Mouse (Mus musculus): ENCODE measurements at regions not wholly inside any gene's neighbourhood (a gene's known extent, or its start where the extent isn't known, plus 50 kb on each side); places are given as distances from the start of the nearest gene placed in this dataset.

- no peak for DNase-seq (ENCODE audit: low read depth, low spot score)
These were observed 69.6 kb upstream of the Slc35b4 start for GRCm38 (mm10) chr6:34246512-34246911.

GRCm38 (mm10) chr6:34243001-34243400 lies 66.1 kb upstream of the Slc35b4 start:
- no peak for DNase-seq (ENCODE audit: low read depth, low spot score)

GRCm38 (mm10) chr6:34242486-34242885 lies 65.6 kb upstream of the Slc35b4 start:
- no peak for DNase-seq (ENCODE audit: low read depth, low spot score)

- no peak for DNase-seq (ENCODE audit: low read depth, low spot score)
These were observed 58.2 kb upstream of the Slc35b4 start for GRCm38 (mm10) chr6:34235132-34235531.

GRCm38 (mm10) chr6:34234443-34235020 lies 57.6 kb upstream of the Slc35b4 start:
- no peak for DNase-seq (ENCODE audit: low read depth, low spot score)

GRCm38 (mm10) chr6:34230768-34231381 lies 54.0 kb upstream of the Slc35b4 start:
- peak; percentile 16 for DNase-seq (ENCODE audit: low read depth, low spot score)

GRCm38 (mm10) chr6:34227131-34227530 lies 50.2 kb upstream of the Slc35b4 start:
- no peak for DNase-seq (ENCODE audit: low read depth, low spot score)
